Mouse (Mus musculus) bone marrow macrophage, adult 2 months (primary cell): ENCODE data around the gene Gpr1. TPM values are rescaled to one million over a fixed set of nuclear protein-coding genes. Genes with fewer than 3 reads are reported as not detected.

ENCODE experiments used
- H3K27ac ChIP-seq: 2 replicates; pipeline ENCODE4 v1.5.1; 2012; ENCODE audit warnings: low read depth, low read length; ENCODE audit not compliant: insufficient read depth
- H3K4me1 ChIP-seq: 2 replicates; pipeline ENCODE4 v1.6.1; 2012; ENCODE audit warnings: low read length; ENCODE audit not compliant: control insufficient read depth, insufficient read depth
- H3K4me3 ChIP-seq: 2 replicates; pipeline ENCODE4 v1.5.1; 2012; ENCODE audit warnings: mild to moderate bottlenecking, low read length, moderate library complexity; ENCODE audit not compliant: insufficient read depth
- CTCF ChIP-seq: IDR thresholded peaks from 2 replicates; pipeline ENCODE4 v1.5.1; 2012; ENCODE audit warnings: low read depth, mild to moderate bottlenecking, low read length, moderate library complexity
- POLR2A ChIP-seq: IDR thresholded peaks from 2 replicates; pipeline ENCODE4 v1.6.1; 2012; ENCODE audit warnings: mild to moderate bottlenecking, low read depth, low read length, borderline replicate concordance
- polyA plus RNA-seq: library from polyadenylated mRNA; stranded (reverse); fragments of >200 nt; gene quantifications from 2 replicates; pipeline ENCODE4 v1.2.4, GENCODE M21; 2012; ENCODE audit not compliant: missing spikeins, insufficient read depth, insufficient read length

Gpr1 gene
- not detected in 2 replicates for polyA plus RNA-seq

- Histone ChIP-seq H3K4me1 (no peaks in the 10 kb centered on the region), H3K27ac (no peak within 1 kb of the TSS), H3K4me3 (no peak within 1 kb of the TSS)
- TF ChIP-seq CTCF (no peak), POLR2A (no peak)
Measured at GRCm38 (mm10) chr1:63214271-63214558, at the start of gene Gpr1. Gene Gpr1 (minus strand): TSS chr1:63214543.

- Histone ChIP-seq H3K4me3 (no peak overlapping the region), H3K4me1 (no peaks in the 10 kb centered on the region), H3K27ac (no peak overlapping the region)
- TF ChIP-seq CTCF, result no peak
- no peak for TF ChIP-seq POLR2A
Measured at GRCm38 (mm10) chr1:63263671-63264070, 49.3 kb upstream of the Gpr1 start.

GRCm38 (mm10) chr1:63261041-63261590 is 46.8 kb upstream of the Gpr1 start:
- Histone ChIP-seq H3K27ac (no peak overlapping the region), H3K4me3 (no peak overlapping the region), H3K4me1 (no peaks in the 10 kb centered on the region)
- no peak for TF ChIP-seq CTCF
- no peak for TF ChIP-seq POLR2A

GRCm38 (mm10) chr1:63260742-63261033 is 46.3 kb upstream of the Gpr1 start:
- Histone ChIP-seq H3K27ac (no peak overlapping the region), H3K4me1 (no peaks in the 10 kb centered on the region), H3K4me3 (no peak overlapping the region)
- TF ChIP-seq POLR2A, result no peak
- TF ChIP-seq CTCF, result no peak

- no peak for TF ChIP-seq CTCF
- no peak for TF ChIP-seq POLR2A
Measured at GRCm38 (mm10) chr1:63259916-63260741, 45.8 kb upstream of the Gpr1 start.

GRCm38 (mm10) chr1:63259271-63259830 is 45.0 kb upstream of the Gpr1 start:
- H3K27ac ChIP-seq, result no peak overlapping the region
- H3K4me1 ChIP-seq, result no peaks in the 10 kb centered on the region
- TF ChIP-seq POLR2A (no peak), CTCF (no peak)
- no peak overlapping the region for H3K4me3 ChIP-seq

More at GRCm38 (mm10) chr1:63259916-63260741, 45.8 kb upstream of the Gpr1 start:
- Histone ChIP-seq H3K27ac (no peak overlapping the region), H3K4me3 (no peak overlapping the region), H3K4me1 (no peaks in the 10 kb centered on the region)

- no peak for TF ChIP-seq POLR2A
- TF ChIP-seq CTCF, result no peak
- H3K4me3 ChIP-seq, result no peak overlapping the region
- no peak overlapping the region for H3K27ac ChIP-seq
- no peaks in the 10 kb centered on the region for H3K4me1 ChIP-seq
Measured at GRCm38 (mm10) chr1:63258501-63258900, 44.2 kb upstream of the Gpr1 start.

- H3K4me3 ChIP-seq, result no peak overlapping the region
- H3K4me1 ChIP-seq, result no peaks in the 10 kb centered on the region
- H3K27ac ChIP-seq, result no peak overlapping the region
- TF ChIP-seq POLR2A, result no peak
- TF ChIP-seq CTCF, result no peak
Measured at GRCm38 (mm10) chr1:63256083-63256482, 41.7 kb upstream of the Gpr1 start.

- TF ChIP-seq POLR2A (no peak), CTCF (no peak)
- H3K4me1 ChIP-seq, result no peaks in the 10 kb centered on the region
- H3K27ac ChIP-seq, result no peak overlapping the region
- H3K4me3 ChIP-seq, result no peak overlapping the region
Measured at GRCm38 (mm10) chr1:63255101-63255500, 40.8 kb upstream of the Gpr1 start.

GRCm38 (mm10) chr1:63253291-63253690 is 38.9 kb upstream of the Gpr1 start:
- H3K27ac ChIP-seq, result no peak overlapping the region
- no peaks in the 10 kb centered on the region for H3K4me1 ChIP-seq
- TF ChIP-seq POLR2A (no peak), CTCF (no peak)
- H3K4me3 ChIP-seq, result no peak overlapping the region
